Mouse (Mus musculus) adrenal gland, postnatal 4 days (tissue): Measurements from ENCODE around the gene Mnat1. TPM values are rescaled to one million over a fixed set of nuclear protein-coding genes. Genes with fewer than 3 reads are reported as not detected.

Experiments used
- DNase-seq, 2 experiments: peaks; one replicate each; pipeline ENCODE4 v3.0.0; 2021 to 2022; ENCODE audit warnings: low spot score in 2 of 2, mixed read lengths in 2 of 2
- total RNA-seq, 2 experiments: library from RNA; stranded (reverse); gene quantifications; 2 replicates each; pipeline ENCODE4 v1.2.3; 2021

The Mnat1 gene
- total RNA-seq, 2 experiments from 2014 or later = 32.9 to 35.0 TPM

DNA sequence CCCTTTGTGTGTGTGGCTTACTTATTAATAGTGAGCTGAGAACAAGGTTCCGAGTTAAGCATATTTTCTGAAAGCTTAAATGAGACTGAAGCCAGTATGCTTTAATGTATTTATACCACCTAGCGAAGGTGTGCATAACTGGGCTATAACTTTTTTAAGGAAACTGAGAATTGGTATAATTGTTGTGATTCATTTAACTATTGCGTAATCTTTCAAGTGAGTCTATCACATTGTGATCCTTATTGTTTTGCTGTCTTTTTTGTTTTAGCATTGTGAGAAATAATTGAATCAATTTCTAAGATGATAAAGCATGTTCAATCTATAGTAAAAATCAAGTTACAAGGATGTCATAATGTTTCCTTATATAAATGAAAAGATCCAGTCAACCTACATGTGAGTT is 104.9 kb downstream of the Mnat1 start:
- no peak for DNase-seq

DNA sequence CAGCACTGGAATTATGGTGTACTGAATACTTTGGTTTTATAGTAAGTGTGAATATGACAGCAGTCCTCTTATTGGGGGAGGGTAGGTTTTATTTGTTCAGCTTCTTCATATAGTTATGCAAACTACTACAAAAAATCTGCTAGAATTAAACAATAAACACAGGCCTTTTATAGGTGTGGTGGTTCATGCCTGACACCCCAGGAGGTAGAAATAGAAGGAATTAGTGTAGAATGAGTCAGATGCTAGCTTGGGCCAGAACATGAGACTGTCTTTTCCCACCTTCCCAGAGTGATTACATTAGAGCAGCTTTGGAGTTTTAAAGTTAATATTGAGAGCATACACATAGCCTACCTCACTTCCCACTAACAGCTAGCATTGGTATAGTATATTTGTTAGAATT is 106.7 kb downstream of the Mnat1 start:
- DNase-seq = no peak

DNA sequence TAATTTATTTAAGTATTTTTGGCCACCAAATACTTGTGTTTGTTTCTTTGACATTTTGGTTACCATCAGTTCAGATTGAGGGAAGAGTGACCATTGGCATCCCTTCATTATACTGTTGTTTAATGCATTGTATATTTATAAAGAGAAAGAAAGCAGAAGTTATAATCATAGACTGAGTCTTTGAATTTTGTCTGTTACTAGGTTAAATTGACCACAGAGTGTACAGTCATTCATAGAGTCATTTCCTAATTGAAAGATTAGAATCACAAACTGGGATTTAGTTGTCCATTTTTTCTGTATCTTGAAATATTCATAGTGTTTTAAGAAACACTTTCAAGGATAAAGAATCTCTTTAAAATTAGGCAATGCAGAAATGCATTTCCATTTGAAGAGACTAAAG is 108.0 kb downstream of the Mnat1 start:
- no peak for DNase-seq

- no peak for DNase-seq
These were observed 109.1 kb downstream of the Mnat1 start for GRCm38 (mm10) chr12:73232586-73232985.

DNA sequence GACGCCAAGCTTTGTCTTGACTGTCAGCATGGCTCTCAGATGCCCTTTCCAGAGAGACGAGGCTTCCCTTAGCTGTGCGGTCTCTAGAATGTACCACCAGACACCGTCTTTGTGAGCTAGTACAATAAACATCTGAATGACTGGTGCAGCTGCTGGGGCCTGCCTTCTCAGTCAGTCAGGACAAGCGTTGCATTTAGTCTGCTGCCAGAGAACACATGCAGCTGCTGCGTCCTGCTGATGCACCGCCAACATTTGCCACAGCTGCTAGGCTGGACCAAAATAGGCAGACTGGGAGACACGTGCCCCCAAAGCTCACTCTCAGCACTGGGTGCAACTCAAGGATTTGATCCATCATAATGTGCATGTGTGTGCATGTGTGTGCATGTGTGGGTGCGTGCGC is 118.4 kb downstream of the Mnat1 start:
- no peak for DNase-seq

DNA sequence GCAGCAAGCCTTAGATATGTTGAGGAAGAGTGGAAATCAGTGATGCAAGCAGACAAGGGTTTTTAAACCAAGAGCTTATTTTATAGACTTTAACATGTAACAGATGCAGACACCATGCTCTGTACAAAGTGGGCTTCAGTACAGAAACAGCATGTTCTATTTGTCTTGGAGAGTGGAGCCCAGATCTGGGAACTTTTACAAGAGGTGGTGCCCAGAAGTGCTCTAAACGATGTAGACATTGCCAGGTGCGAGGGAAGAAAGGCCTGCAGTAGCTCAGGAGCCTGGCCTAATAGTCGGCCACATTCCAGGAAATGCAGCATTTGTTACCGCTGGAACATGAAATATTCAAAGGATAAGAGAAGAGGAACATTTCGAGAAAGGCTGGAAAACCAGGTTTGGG is 122.2 kb downstream of the Mnat1 start:
- DNase-seq = no peak

DNA sequence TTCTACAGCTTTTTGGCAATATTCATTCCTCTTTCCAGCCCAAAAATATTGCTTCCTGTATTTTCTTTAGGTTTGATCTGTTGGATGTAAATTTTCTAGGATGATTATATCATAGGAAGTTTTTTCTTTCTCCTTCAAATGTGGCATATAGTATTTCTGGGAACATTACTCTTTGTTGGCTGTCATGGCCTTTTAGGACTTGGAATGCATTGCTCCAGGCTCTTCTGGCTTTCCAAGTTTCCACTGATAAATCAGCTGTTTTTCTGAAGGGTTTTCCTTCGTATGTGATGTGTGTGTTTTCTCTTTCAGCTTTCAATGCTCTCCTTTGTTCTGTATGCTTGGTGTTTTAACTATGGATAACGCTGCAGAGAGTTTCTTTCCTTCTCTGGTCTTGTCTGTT is 131.5 kb downstream of the Mnat1 start:
- DNase-seq = no peak

DNA sequence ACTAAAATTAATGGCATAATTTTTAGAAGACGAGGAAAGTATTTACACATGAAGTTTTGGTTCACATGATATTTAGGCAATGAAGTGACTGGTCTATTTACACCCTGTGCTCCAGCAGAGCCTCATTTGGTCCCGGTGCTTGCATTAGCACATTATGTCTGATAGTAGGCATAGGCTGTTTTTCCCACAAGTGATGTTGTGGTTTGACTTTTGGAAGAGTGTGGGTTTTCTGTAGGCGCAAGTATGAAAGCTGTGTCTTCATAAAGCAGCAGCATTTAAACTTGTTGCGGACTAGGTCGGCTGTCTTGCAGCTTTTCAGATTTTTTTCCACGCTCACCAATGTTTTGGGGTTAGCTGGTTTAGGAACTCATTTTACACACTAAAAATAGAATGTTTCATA is 135.8 kb downstream of the Mnat1 start:
- DNase-seq = no peak

GRCm38 (mm10) chr12:73260339-73260738 is 136.8 kb downstream of the Mnat1 start:
- DNase-seq = no peak

- no peak for DNase-seq
These were observed 142.0 kb downstream of the Mnat1 start for GRCm38 (mm10) chr12:73265381-73265978.

DNA sequence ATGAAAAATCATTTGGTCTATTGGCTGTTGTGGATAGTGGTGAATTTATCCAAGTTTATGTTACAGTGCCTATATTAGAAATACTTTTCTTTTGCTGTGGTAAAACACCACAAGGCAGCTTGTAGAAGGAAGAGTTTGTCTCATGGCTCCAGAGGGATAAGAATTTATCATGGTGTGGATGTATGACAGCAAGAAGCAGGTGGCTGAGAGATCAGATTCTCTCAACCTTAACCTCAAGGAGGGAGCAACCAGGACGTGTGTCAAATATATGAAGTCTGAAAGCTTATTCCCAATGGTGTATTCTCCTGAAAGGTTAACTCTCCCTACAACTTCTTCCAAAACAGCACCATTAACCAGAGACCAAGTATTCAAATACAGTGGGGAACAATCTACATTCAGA is 143.1 kb downstream of the Mnat1 start:
- no peak for DNase-seq

GRCm38 (mm10) chr12:73268497-73268896 is 145.0 kb downstream of the Mnat1 start:
- DNase-seq = no peak

- DNase-seq = no peak
These were observed 146.0 kb downstream of the Mnat1 start for GRCm38 (mm10) chr12:73269531-73269930.

- DNase-seq = no peak
These were observed 146.4 kb downstream of the Mnat1 start for GRCm38 (mm10) chr12:73269933-73270332.

GRCm38 (mm10) chr12:73274921-73275320 is 151.4 kb downstream of the Mnat1 start:
- DNase-seq = no peak

DNA sequence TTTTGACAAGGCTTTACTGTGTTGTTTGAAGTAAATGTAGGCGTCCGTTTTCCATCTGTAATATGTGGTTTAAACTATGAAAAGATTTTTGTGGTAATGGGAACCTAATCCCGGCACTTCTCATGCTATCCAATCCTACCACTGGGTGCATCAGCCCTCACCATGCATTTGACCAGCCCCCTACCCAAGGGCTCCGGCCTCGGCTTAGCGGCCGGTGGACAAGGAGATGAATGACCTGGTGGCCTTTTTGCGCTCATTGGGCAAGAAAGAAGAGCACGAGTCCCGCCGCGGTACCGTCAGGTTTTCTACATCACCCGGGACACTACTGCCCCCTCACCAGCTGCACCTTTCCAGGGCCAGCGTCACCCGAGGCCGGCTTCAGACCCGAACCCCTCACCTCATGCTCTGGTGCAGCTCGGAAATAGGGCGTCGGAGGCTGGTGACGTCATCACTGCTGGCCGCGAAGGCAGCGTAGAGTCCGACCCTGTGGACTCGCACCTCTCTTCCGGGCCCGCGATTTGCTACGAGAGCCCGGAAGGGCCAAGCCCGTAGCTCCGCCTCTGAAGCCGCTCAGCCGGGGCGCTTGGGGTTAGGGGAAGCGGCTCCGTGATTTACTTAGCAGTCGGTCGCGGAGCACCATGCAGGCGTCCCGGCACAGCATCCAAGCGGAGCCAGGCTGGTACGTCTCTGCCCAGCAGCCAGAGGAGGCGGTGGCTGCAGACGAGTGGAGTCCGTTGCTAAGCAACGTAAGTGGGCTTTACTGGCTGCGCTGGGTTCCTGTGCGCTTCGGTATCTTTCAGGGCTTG is 163.0 kb downstream of the Mnat1 start, which contains the start of the genes Trmt5 and Slc38a6:
TSS of gene Trmt5 (minus strand) at position 424 of the 806 bp plus-strand sequence.
TSS of gene Slc38a6 (plus strand) at position 493 of the 806 bp plus-strand sequence.
- peak; percentile 79 to 87 for DNase-seq

DNA sequence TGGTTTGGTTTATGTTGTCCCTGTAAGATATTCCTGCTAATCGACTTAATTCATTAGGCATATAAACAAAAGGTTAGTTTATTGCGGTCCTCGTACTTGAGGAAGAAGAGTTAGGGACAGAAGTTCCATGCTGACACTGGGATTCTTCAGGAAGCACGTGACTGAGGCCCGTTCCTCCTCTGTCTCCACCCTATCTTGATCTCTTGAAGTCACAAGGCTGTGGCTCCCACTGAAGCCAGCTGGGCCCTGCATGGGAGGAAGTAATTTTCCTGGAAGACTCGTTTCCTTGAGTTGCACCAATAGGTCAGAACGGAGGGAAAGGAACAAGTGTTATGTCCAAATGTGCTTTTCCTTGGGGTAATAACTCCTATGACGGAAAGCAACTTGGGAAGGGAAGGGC is 164.1 kb downstream of the Mnat1 start:
- no peak for DNase-seq

DNA sequence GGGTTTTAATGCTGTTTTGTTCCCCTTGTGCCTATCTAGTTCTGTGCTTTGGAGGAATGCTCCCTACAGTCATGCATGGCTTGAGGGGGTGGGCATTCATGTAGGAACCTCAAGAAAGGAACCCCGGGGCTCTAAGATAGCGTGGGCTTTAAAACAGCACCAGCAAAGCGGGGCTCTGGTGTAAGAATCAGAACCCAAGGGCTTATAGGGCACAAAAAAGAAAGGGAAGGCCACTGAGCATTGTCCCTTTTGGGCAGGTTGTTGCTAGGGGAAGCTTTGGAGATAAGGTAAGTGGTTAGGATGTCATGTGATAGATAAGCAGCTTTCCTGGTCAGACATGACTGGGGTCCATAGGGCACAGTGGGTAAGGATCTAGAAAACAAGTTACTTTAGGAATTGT is 165.1 kb downstream of the Mnat1 start:
- DNase-seq = no peak

- DNase-seq = no peak
These were observed 171.4 kb downstream of the Mnat1 start for GRCm38 (mm10) chr12:73294884-73295283.

GRCm38 (mm10) chr12:73295505-73296140 is 172.1 kb downstream of the Mnat1 start:
- no peak for DNase-seq

GRCm38 (mm10) chr12:73298621-73299020 is 175.1 kb downstream of the Mnat1 start:
- no peak for DNase-seq

DNA sequence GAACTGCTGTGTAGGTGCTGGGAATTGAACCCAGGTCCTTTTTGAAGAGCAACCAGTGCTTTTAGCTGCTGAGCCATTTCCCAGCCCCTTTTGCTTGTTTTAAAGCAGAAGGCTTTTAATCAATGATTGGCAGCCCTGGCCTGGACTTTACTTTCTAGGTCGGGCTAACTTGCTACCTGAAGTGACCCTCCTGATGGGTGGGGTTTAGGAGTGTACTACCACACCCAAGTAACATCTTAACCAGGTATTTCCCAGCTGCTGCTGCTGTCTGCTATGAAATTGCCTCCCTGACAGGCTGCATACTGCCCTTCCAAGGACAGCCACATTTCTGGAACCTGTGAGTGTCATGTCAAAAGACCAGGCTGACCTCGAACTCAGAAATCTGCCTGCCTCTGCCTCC is 177.0 kb downstream of the Mnat1 start:
- no peak for DNase-seq
